Mouse (Mus musculus) adrenal gland, adult 2 months (tissue): ENCODE measurements around the gene Abcg1. TPM values are rescaled to one million over a fixed set of nuclear protein-coding genes. Genes with fewer than 3 reads are reported as not detected.
A peak's percentile ranks its signal among the peaks of the same experiment; 100 is the strongest.

Source experiments
- DNase-seq: peaks from one replicate; pipeline ENCODE4 v3.0.0; 2021
- polyA plus RNA-seq: library from polyadenylated mRNA; depleted of rRNA; stranded (reverse); fragments of >200 nt; gene quantifications from 2 replicates; pipeline ENCODE4 v1.2.3, GENCODE M21; 2012
- total RNA-seq, 2 experiments: library from RNA; stranded (reverse); gene quantifications; 2 replicates each; pipeline ENCODE4 v1.2.3; 2021

Abcg1 gene
- total and polyA plus RNA-seq, 3 experiments: 5.2 to 18.6 (median 8.2) TPM

DNA sequence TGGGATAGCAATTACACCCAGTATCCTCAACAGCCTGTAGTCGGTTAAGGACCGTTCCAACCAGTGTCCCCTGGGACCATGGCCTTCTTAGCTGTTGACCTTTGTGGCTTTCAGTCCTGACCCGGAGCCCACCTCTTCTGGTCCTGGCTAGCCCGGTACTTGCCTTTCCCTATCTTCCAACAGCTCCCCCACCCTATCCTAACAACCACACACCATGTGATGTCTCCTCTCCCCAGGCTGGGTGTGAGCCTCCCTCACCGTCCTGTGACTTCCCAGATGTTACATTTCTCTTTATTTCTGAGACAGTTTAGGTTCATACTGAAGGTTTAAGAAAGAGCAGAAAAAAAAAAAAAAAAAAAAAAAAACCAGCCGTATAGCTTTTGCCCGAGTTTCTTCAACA lies 17.1 kb upstream of the Abcg1 start:
- no peak for DNase-seq

DNA sequence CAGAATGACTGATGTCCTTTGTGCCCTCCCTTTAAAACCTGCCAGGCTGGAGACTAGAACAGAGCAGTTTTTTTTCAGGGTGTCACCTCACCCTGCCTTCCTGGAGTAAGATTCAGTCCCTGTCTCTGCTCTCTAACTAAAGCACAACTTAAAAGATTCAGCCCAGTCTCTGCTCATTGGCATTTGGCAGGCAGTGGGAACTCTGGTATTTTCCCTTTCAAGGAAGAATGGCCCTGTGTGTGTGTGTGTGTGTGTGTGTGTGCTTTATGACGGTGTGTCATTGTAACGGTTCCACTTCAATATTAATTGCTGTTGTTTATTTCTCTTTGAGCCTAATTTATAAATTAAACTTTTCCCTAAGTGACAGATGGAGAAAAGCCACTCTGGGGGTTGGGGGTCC lies 14.7 kb upstream of the Abcg1 start:
- no peak for DNase-seq

DNA sequence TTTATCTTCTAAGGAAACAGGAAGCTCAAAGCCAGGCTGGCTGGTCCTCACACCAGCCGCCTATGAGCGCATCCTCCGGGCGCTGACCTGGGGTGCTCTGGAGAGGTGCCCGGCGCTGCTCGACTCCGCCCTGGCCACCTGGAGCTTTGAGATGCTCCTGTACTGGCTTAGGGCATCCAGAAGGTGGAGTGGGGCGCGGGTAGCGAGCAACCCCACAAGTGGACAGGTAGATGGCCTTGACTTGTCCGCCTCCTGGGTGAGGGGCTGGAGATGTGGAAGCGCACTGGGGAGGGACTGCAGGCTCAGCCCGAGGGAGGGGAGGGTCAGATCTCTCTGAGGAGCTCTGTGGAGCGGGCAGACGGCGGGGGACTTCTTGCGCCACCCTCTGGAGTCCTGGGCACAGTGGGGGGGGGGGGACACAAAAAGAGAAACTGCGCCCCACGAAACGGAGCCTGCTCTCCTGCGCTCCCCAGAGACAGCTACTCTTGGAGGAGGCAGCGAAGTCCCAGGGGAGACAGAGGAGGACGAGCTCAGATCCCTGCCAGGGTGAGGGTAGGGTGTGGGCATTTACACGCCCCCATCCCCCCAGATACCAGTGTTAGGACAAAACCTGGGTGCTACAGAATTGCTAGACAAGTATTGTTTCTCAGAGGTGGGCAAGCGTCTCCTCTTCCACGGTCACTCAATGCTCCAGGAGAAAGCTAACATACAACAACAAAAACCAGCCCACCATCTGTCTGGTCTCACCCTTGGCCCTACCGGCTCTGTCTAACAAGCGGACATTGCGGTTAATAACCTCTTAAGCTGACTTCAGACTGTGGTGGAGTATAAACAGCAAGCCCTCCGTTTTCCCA lies 643 bp downstream of the Abcg1 start:
- no peak for DNase-seq

GRCm38 (mm10) chr17:31058745-31059085 lies 1.2 kb downstream of the Abcg1 start:
- DNase-seq: peak; percentile 56

- DNase-seq: no peak
Observed at GRCm38 (mm10) chr17:31060196-31060587, 2.7 kb downstream of the Abcg1 start.

- peak; percentile 52 for DNase-seq
Observed at GRCm38 (mm10) chr17:31060588-31061345, 3.3 kb downstream of the Abcg1 start.

GRCm38 (mm10) chr17:31061346-31062095 lies 4.0 kb downstream of the Abcg1 start:
- DNase-seq: no peak

- no peak for DNase-seq
Observed at GRCm38 (mm10) chr17:31066058-31066457, 8.6 kb downstream of the Abcg1 start.

DNA sequence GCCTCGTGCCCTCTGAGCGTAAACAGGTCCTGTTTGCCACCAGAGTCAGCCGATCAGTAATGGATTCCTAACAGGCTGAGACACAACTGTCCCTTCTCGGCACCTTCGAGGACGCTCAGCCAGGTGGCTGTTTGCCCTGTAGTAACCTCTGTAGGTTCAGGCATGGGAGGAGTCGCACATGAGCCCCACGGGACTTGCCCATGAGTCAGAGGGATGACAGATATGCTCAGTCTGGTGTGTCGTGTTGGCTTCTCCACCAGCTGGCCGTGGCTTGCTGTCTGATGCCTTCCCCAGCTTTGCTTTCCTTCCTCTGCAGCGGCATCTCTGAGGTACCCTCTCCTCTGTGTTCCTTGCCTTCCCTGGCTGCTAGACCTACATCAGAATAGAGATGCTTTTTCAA lies 9.6 kb downstream of the Abcg1 start:
- DNase-seq: no peak

- DNase-seq: no peak
Observed at GRCm38 (mm10) chr17:31069121-31069520, 11.6 kb downstream of the Abcg1 start.

DNA sequence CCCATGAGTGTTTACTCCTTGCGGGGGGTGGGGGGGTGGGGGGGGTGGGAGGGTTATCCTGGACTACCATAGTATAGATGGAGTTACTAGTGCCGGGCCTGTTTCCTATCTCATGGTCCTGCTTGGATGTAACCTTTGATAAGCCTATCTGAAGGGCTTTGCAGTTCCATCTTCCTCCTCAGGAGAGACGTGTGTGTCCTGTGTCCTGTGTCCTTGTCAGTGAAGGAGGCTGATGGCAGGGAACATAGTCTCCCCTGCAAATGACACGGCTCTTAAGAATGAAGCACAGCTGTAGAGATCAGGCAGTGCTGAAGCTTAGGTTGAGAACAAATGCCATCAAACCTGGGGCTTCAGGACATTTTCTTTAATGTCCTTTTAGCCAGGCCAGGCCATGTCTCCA lies 12.4 kb downstream of the Abcg1 start:
- no peak for DNase-seq

DNA sequence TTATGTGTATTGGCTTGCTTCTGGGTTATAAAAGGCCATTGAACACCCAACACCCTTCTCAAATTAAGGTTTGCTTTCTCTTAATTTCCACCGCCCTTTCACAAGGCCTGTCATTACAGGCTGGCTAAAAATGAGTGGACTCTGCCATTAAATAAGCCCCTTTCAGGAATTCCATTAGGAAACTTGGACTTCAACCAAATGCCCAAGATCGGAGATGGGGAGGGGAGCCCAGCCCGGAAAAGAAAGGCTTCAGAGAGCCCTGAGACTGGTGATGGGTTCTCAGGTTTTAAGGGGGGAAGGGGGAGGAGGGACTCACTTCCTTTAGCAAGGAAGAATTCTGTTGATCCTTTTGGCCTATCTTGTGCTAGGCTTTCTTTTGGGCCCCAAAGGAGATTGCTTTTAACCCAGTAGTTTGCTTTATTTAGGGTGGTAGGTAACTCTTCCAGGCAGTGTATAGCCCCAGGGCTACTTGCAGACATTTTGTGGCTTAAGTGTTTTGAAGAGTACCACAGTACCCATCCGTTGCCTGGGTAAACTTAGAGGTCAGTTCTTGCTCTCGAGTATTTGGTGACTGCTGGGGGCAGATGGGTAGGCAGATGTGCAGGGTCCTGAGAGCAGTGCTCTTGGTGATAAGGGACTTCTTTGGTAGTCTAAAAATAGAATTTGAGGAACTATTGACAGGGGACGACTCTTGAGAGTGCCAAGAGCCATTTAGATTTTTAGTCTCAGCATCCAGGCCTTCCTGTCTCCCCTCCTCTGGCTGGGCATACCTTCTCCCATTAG lies 13.1 kb downstream of the Abcg1 start:
- no peak for DNase-seq

DNA sequence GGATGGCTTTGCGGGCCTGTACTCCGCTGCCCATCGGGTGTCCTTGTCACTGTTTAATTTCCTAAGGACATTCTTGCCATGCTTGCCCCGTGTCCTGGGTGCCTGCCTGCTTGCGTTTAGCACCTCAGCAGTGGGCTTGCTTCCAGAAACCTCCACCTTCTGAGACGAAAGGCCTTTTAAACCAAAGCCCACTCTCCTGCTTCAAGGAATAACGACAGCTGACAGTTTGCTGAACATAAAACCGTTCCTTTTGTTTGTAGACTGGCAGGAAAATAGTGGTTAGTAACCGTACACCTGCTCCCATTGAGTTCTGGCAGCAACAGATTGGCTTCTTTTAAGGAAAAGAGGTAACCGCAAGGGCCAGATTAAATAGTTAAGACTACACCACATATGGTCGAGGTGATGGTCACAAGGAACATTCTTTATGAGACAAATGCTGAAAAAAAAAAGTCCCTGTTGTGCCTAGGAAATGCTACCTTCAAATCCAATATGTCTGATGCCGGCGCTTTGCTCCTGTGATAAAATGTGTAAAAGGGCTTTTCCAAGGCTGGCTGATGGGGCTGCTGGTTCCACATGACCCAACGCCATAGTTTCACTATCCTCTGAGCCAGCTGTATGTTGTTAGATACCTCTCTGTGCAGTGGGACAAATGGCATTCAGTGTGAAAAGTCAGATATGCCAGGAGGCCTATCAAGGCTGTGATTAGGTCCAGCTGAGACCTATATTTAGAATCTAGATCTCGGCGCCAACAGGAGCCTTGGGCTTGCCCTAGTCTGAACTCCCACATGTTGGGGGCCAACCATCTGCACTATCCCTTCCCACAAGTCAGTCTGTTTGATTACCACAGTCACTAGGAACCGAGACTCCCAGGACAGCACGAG lies 14.2 kb downstream of the Abcg1 start:
- no peak for DNase-seq

DNA sequence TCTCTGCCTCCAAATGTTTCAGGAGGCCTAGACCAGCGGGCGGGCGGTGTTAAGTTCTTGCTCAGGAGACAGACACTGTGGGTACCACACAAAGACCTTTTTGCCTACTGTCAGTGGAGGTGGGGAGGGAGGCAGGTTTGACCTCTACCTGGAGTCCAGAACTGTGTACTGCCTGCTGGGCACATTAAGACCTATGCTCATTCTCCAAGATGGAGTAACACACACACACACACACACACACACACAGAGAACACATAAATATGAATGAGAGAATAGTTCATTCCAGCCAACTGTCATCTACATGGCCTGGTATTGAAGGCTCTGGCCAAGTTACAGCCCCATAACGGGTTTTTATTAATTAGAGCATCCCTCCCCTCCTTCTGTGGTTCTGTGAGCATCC lies 15.4 kb downstream of the Abcg1 start:
- DNase-seq: no peak

DNA sequence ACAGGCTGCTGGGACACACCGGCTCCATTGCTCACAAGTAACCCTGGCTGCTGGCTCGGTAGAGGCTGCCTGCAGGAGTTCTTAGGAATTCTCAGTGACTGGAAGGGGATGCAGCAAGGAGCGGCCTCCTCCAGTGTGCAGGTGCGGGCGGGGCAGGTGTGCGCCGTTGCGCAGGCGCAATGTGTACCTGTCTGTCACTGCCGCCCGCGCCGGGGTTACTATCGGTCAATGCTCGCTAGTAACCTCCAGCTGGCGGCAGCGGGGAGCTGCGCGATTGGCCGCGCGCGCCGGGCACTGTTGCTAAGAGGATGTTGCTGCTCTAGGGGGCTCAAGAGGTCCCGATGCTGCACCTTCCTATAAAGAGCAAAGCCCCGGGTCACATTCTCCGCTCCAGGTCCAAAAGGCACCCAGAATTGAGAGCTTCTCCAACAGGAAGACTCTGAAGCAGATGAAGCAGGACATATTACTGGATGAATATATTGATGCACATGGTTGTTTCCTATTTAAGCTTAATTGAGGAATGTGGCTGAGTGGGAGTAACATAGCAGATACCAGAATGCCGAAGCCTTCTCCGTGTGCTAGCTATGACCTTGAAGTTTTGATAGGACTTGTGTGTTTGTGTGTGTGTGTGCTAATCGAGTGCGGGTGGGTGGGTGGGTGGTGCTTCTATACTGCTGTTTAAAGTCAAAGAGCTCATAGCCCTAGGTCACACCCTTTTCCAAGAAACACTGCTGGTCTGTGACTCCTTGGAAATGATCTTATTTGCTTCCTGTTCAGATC lies 16.0 kb downstream of the Abcg1 start:
- DNase-seq: peak; percentile 70

DNA sequence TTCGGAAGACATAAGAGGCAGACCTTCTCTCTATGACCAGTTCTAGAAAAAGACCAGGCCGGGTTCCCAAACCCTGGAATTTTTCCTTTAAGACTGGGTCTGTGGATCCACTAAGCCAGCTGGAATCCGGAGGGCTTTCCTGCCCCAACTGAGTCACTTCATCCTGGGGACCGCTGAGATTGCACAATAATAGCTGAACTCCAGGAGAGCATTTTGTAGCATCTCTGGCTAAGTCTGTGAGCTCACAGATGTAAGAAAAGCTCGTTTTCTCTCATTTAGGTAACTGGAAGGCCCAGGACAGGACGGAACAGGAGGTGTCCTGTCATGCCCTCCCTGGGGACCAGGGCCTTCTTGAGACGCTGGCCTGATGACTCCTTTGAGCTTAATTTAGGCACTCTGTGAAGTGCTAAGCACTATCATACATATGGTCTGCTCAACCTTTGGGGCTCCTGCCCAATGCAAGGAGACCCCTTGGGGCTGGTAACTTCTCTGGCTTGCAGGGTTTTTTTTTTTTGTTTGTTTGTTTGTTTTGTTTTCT lies 16.6 kb downstream of the Abcg1 start:
- DNase-seq: no peak

DNA sequence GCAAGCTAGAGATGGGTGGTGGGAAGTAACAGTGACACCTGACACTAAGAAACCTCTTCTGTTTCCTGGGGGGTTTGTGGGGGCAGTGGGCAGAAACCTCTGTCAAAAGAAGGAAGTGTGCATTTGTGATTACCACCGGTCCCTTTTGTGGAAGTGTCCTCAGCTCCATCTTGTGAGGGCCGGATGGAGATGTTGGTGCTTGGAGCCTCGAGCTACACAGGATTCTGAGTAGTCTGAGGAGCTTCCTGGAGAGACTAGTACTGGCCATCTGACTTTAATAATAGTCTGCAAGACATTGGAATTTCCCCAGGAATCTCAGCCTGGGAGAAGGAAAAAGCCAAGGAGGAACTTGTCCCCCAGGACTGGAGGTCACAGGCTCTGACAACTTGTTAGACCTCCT lies 17.2 kb downstream of the Abcg1 start:
- no peak for DNase-seq

DNA sequence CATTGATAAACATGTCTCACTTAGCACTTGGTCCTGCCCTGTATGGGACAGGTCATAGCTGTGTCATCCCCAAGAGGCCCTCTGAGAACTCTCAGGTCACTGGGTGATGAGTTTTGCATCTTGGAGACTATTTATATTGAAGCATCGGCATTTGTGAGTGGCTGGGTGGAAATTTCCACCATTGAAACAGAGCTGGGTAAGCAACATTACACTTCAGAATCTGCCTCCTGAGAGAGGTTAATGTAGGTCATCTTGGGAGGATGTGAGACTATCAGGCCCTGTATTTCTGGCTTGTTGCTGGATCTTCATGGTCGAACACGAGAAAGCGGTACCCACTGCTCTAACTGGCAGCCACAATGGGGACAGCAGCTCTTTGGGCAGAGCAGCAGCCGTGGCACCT lies 18.0 kb downstream of the Abcg1 start:
- DNase-seq: no peak

- no peak for DNase-seq
Observed at GRCm38 (mm10) chr17:31077561-31077960, 20.1 kb downstream of the Abcg1 start.

DNA sequence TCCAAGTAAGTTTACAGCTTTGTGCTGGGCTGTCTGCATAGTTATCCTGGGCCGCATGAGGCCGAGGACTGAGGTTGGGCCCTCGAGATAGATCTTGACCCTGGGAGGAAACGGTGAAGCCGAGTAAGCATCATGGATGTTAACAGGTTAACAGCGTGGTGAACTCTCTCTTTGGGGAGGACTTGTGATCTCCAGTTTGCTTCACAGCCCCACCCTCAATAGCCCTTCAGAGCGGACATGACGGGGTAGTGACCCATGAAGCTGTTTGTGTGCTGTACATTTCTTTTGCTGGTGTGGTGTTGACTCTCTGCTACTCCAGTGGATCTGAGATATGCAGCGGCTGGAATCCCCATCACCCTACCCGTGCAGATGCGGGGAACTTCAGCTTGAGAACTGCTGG lies 21.1 kb downstream of the Abcg1 start:
- DNase-seq: no peak
